Mouse (Mus musculus) lung, postnatal 0 days (tissue): Measurements from ENCODE around the gene Dkk3. TPM values are rescaled to one million over a fixed set of nuclear protein-coding genes. Genes with fewer than 3 reads are reported as not detected.

ENCODE experiments used
- ATAC-seq: fragments of 200-750 bp; cut with Nextera tagmentation; 2 replicates; pipeline ENCODE4 v1.8.0; 2017; ENCODE audit warnings: moderate library complexity
- DNase-seq: peaks from one replicate; pipeline ENCODE4 v3.0.0-alpha.2; 2016; ENCODE audit warnings: low spot score
- H3K27ac ChIP-seq: fragments of 300-500 bp; sonication (generic); 2 replicates; pipeline ENCODE4 v1.5.1; 2014; ENCODE audit warnings: antibody characterized with exemption, mild to moderate bottlenecking, low read length, mixed read lengths
- H3K27me3 ChIP-seq: fragments of 300-500 bp; sonication (generic); replicated peaks from 2 replicates; pipeline ENCODE4 v1.6.1; 2014; ENCODE audit warnings: low read length, mixed read lengths; ENCODE audit not compliant: insufficient read depth
- H3K36me3 ChIP-seq: fragments of 300-500 bp; sonication (generic); 2 replicates; pipeline ENCODE4 v1.6.1; 2014; ENCODE audit warnings: low read length, mixed read lengths; ENCODE audit not compliant: insufficient read depth
- H3K4me1 ChIP-seq: fragments of 300-500 bp; sonication (generic); 2 replicates; pipeline ENCODE4 v1.6.1; 2014; ENCODE audit warnings: antibody characterized with exemption, low read depth, low read length, mixed read lengths; ENCODE audit not compliant: insufficient read depth
- H3K4me2 ChIP-seq: fragments of 300-500 bp; sonication (generic); replicated peaks from 2 replicates; pipeline ENCODE4 v1.6.1; 2014; ENCODE audit warnings: low read depth, mild to moderate bottlenecking, low read length, moderate library complexity, mixed read lengths
- H3K4me3 ChIP-seq: fragments of 300-500 bp; sonication (generic); 2 replicates; pipeline ENCODE4 v1.5.1; 2014; ENCODE audit warnings: low read depth, low read length
- H3K9ac ChIP-seq: fragments of 300-500 bp; sonication (generic); replicated peaks from 2 replicates; pipeline ENCODE4 v1.6.1; 2014; ENCODE audit warnings: low read depth, mild to moderate bottlenecking
- H3K9me3 ChIP-seq: fragments of 300-500 bp; sonication (generic); 2 replicates; pipeline ENCODE4 v1.6.1; 2016; ENCODE audit warnings: low read length, mixed read lengths
- CTCF ChIP-seq: IDR thresholded peaks from 2 replicates; pipeline ENCODE4 v1.5.1; 2016; ENCODE audit warnings: antibody characterized with exemption, mild to moderate bottlenecking
- EP300 ChIP-seq: IDR thresholded peaks from 2 replicates; pipeline ENCODE4 v1.6.1; 2016; ENCODE audit warnings: antibody characterized with exemption, mild to moderate bottlenecking, control low read depth
- WGBS: fragments of 180-500 bp; shearing (Covaris S2); extraction: QIAGEN DNeasy Blood & Tissue Kit; methylation state at CpG from one replicate; pipeline ENCODE4 v1.1.7; 2014; 5-methylcytosine and 5-hydroxymethylcytosine counted together
- polyA plus RNA-seq: library from polyadenylated mRNA; unstranded; fragments of >200 nt; fragmentation: Nextera tagmentation; extraction: Ambion mirVana; gene quantifications from 2 replicates; pipeline ENCODE4 v1.2.1, GENCODE M21; 2015

The Dkk3 gene
- polyA plus RNA-seq, 1 experiment from 2014 or later: 82.5 TPM

DNA sequence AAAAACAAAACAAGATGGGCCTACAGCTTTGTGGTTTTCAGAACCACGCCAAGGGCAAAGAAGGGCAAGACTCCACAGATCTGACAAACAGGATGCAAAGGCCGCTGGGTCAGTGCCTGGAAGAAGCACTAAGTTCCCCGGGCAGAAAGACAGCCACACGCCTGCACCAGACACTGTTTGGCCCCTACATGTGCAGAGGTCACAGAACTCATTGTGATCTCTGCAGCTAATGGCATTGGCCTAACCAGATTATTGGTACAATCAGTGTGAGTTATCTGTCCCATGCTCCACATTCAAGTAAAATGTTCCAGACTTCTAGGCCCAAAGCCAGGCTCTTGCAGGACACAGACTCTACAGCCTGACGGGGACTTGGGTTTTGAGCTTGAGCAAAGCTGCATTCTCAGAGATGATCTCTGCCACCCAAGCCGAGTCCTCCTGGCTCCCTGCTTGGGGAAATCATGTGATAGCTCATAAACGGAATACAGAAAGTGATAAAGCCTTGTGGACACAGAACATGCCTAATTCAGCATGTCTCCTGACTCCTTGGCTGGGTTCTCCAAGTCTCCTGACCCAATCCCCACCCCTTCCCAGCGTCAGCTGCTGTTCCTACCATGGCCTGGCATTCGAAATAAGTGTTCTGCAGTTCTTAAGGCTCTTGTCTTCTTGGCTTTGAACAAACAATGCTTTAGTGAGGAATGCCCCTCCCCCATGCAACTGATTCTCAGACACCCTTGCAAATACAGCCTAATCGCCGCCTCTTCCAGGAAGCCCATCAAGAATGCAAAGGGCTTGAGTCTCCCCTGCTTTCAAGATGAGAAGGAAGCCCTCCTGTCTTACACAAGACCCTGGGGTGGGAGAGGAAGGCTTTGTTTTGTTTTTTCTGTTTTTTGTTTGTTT, 20.1 kb downstream of the Dkk3 start:
- peak; percentile 86 for DNase-seq
- ATAC-seq: peak; percentile 85
- H3K9ac ChIP-seq: no peak overlapping the region
- H3K4me3 ChIP-seq: no peak overlapping the region
- no peaks in the 10 kb centered on the region for H3K36me3 ChIP-seq
- 50% methylated on average over 11 of the region's 11 CpGs for WGBS
- no peak overlapping the region for H3K4me2 ChIP-seq
- no peaks in the 10 kb centered on the region for H3K9me3 ChIP-seq
- no peak overlapping the region; the same call in 1 of the 2 replicates for H3K27ac ChIP-seq
- no peak; the same call in 1 of the 2 replicates for TF ChIP-seq EP300
- 0 out of 2 replicates have a peak, but pooled peaks have one; percentile 1 for TF ChIP-seq CTCF
- peaks cover 4% of the 10 kb centered on the region; the same call in 1 of the 2 replicates for H3K4me1 ChIP-seq
- H3K27me3 ChIP-seq: no peaks in the 10 kb centered on the region

DNA sequence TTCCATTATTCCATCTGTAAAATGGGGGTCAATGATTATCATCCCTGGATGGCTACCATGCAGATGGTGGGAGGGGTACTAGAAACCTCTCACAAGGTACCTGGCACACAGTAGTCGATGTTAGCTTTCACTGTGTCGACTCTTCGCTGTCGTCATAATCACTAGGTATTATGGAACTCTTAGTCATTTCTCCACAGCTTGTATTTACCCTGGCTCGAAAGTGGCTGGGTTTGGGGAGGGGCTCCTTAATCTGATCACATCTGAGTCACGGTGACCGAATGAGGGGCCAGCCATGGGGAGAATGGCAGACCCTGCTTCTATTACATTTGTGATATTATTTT, 20.7 kb downstream of the Dkk3 start:
- Histone ChIP-seq H3K4me2 (no peak overlapping the region), H3K4me3 (no peak overlapping the region), H3K9me3 (no peaks in the 10 kb centered on the region), H3K27me3 (no peaks in the 10 kb centered on the region), H3K9ac (no peak overlapping the region), H3K4me1 (peaks cover 4% of the 10 kb centered on the region; the same call in 1 of the 2 replicates), H3K36me3 (no peaks in the 10 kb centered on the region), H3K27ac (no peak overlapping the region; the same call in 1 of the 2 replicates)
- TF ChIP-seq CTCF (no peak), EP300 (no peak)
- DNase-seq (peak; percentile 37), ATAC-seq (no peak)
- WGBS: 60% methylated on average over 7 of the region's 7 CpGs

- ATAC-seq (no peak), DNase-seq (no peak)
- TF ChIP-seq CTCF: no peak
- no peak for TF ChIP-seq EP300
- no peak overlapping the region for H3K27ac ChIP-seq
- H3K36me3 ChIP-seq: no peaks in the 10 kb centered on the region
- no peak overlapping the region for H3K9ac ChIP-seq
- no peak overlapping the region for H3K4me3 ChIP-seq
- H3K4me1 ChIP-seq: peaks cover 4% of the 10 kb centered on the region; the same call in 1 of the 2 replicates
- 79% methylated on average over 5 of the region's 5 CpGs for WGBS
- H3K9me3 ChIP-seq: no peaks in the 10 kb centered on the region
- H3K4me2 ChIP-seq: no peak overlapping the region
- H3K27me3 ChIP-seq: no peaks in the 10 kb centered on the region
Measured at GRCm38 (mm10) chr7:112136537-112136936, 22.3 kb downstream of the Dkk3 start.

DNA sequence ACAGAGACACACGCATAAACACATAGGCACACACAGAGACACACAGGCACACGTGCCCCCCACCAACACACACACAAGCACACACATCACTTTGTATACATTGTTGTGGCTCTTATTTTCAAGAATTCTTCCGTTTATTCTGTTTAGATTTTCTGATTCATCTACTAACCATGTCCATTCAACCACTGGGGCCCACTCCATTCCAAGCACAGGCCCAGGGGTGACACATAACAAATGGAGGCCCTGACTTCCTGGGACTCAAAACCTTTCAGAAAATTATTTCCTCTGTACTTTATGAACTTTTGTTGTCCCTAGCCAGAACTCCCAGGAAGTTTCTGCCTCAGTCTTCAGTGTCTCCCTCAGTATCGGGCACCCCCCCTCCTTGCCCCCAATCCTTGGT, 23.7 kb downstream of the Dkk3 start:
- H3K4me3 ChIP-seq: no peak overlapping the region
- H3K36me3 ChIP-seq: no peaks in the 10 kb centered on the region
- H3K9ac ChIP-seq: no peak overlapping the region
- DNase-seq (no peak), ATAC-seq (no peak)
- no peaks in the 10 kb centered on the region for H3K27me3 ChIP-seq
- no peaks in the 10 kb centered on the region for H3K9me3 ChIP-seq
- no peak overlapping the region for H3K27ac ChIP-seq
- 81% methylated on average over 4 of the region's 4 CpGs for whole genome bisulfite sequencing
- TF ChIP-seq EP300: no peak
- no peak for TF ChIP-seq CTCF
- H3K4me1 ChIP-seq: peaks cover 4% of the 10 kb centered on the region; the same call in 1 of the 2 replicates
- no peak overlapping the region for H3K4me2 ChIP-seq

DNA sequence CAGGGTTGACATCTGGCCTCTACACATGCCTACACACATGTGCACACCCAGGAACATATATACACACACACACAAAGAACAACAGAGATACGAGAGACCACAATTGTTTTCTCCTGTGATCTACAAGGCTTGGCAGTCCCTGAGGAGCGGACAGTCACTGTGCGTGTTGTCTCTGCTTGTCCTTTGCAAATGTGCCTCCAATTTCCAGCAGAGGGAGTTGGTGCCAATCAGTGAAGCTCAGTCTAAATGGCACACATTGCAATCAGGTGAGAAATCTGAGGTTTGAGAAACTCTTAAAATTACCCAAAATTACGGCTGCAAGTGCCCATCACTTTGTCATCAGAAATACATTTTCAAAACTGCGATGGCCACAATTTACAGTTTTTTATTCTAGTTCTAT, 25.6 kb downstream of the Dkk3 start:
- H3K36me3 ChIP-seq: no peaks in the 10 kb centered on the region
- no peak for ATAC-seq
- H3K27ac ChIP-seq: no peak overlapping the region
- TF ChIP-seq CTCF: peak; percentile 35
- no peak for TF ChIP-seq EP300
- no peaks in the 10 kb centered on the region for H3K27me3 ChIP-seq
- no peak for DNase-seq
- no peak overlapping the region for H3K4me3 ChIP-seq
- no peak overlapping the region for H3K4me2 ChIP-seq
- WGBS: 90% methylated on average over 5 of the region's 5 CpGs
- peaks cover 3% of the 10 kb centered on the region; the same call in 1 of the 2 replicates for H3K4me1 ChIP-seq
- H3K9ac ChIP-seq: no peak overlapping the region
- no peaks in the 10 kb centered on the region for H3K9me3 ChIP-seq

DNA sequence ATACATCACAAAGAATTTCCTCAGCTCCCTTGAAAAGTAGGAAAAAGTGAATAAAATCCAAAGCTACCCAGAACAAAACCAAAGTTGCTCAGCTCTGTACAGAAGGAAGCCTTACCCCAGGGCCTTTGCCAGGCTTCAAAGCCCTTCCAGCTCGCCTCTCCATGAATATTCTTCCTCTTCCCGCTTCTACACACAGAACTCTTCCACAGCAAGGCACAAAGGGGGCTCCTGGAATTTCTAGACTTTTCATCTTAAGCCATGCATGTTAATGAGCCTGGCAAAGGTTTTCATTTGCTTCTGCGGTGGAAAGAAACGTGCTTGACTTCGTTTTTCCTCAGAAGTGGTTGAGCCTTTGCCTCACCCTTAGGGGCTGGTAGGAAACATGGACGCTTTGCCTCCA, 26.9 kb downstream of the Dkk3 start:
- no peak overlapping the region for H3K4me3 ChIP-seq
- H3K9ac ChIP-seq: no peak overlapping the region
- no peaks in the 10 kb centered on the region for H3K4me1 ChIP-seq
- no peak overlapping the region for H3K27ac ChIP-seq
- WGBS: 66% methylated on average over 6 of the region's 6 CpGs
- no peak overlapping the region for H3K4me2 ChIP-seq
- no peaks in the 10 kb centered on the region for H3K36me3 ChIP-seq
- H3K9me3 ChIP-seq: no peaks in the 10 kb centered on the region
- TF ChIP-seq EP300 (no peak), CTCF (no peak)
- no peaks in the 10 kb centered on the region for H3K27me3 ChIP-seq
- ATAC-seq (no peak), DNase-seq (no peak)
